Mouse (Mus musculus): ENCODE measurements at regions not wholly inside any gene's neighbourhood (a gene's known extent, or its start where the extent isn't known, plus 50 kb on each side); places are given as distances from the start of the nearest gene placed in this dataset.

- no peak overlapping the region for H3K27ac ChIP-seq (ENCODE audit: low read length)
- no peak overlapping the region for H3K4me3 ChIP-seq (ENCODE audit: low read depth, low read length)
- H3K9me3 ChIP-seq (replicated peaks; ENCODE audit: control insufficient read depth, low read length, poor library complexity, severe bottlenecking) = no peaks in the 10 kb centered on the region
- no peak for ATAC-seq
- 43% methylated on average over 2 of the region's 2 CpGs for WGBS
- H3K27me3 ChIP-seq (ENCODE audit: control insufficient read depth, insufficient read depth, low read depth, low read length) = no peaks in the 10 kb centered on the region
- H3K4me2 ChIP-seq (ENCODE audit: low read length) = no peak overlapping the region
- H3K9ac ChIP-seq (ENCODE audit: low read depth, low read length) = no peak overlapping the region
- H3K4me1 ChIP-seq (ENCODE audit: control insufficient read depth, insufficient read depth, low read length) = no peaks in the 10 kb centered on the region
- H3K36me3 ChIP-seq (ENCODE audit: control insufficient read depth, insufficient read depth, low read length) = no peaks in the 10 kb centered on the region
These were observed 1124.1 kb downstream of the Stim2 start for GRCm38 (mm10) chr5:55122391-55122790.

- no peaks in the 10 kb centered on the region for H3K9me3 ChIP-seq (replicated peaks; ENCODE audit: control insufficient read depth, low read length, poor library complexity, severe bottlenecking)
- no peak for ATAC-seq
- no peak overlapping the region for H3K4me3 ChIP-seq (ENCODE audit: low read depth, low read length)
- no peaks in the 10 kb centered on the region for H3K27me3 ChIP-seq (ENCODE audit: control insufficient read depth, insufficient read depth, low read depth, low read length)
- H3K4me1 ChIP-seq (ENCODE audit: control insufficient read depth, insufficient read depth, low read length) = no peaks in the 10 kb centered on the region
- H3K27ac ChIP-seq (ENCODE audit: low read length) = no peak overlapping the region
- no peak overlapping the region for H3K4me2 ChIP-seq (ENCODE audit: low read length)
- H3K36me3 ChIP-seq (ENCODE audit: control insufficient read depth, insufficient read depth, low read length) = no peaks in the 10 kb centered on the region
- H3K9ac ChIP-seq (ENCODE audit: low read depth, low read length) = no peak overlapping the region
- WGBS = 85% methylated on average over 3 of the region's 3 CpGs
These were observed 1136.0 kb downstream of the Stim2 start for GRCm38 (mm10) chr5:55134310-55134709.

GRCm38 (mm10) chr5:55135293-55135947, 1137.1 kb downstream of the Stim2 start:
- 58% methylated on average over 9 of the region's 9 CpGs for WGBS
- Histone ChIP-seq H3K4me2 (ENCODE audit: low read length) (no peak overlapping the region), H3K9me3 (replicated peaks; ENCODE audit: control insufficient read depth, low read length, poor library complexity, severe bottlenecking) (no peaks in the 10 kb centered on the region), H3K36me3 (ENCODE audit: control insufficient read depth, insufficient read depth, low read length) (no peaks in the 10 kb centered on the region), H3K4me3 (ENCODE audit: low read depth, low read length) (no peak overlapping the region), H3K27me3 (ENCODE audit: control insufficient read depth, insufficient read depth, low read depth, low read length) (no peaks in the 10 kb centered on the region), H3K9ac (ENCODE audit: low read depth, low read length) (no peak overlapping the region), H3K27ac (ENCODE audit: low read length) (0 out of 2 replicates have a peak overlapping the region, but pooled peaks have one; percentile 7), H3K4me1 (ENCODE audit: control insufficient read depth, insufficient read depth, low read length) (no peaks in the 10 kb centered on the region)
- ATAC-seq = peak; percentile 70; the same call in 1 of the 2 replicates

GRCm38 (mm10) chr5:55138750-55139149, 1140.5 kb downstream of the Stim2 start:
- no peak overlapping the region for H3K4me2 ChIP-seq (ENCODE audit: low read length)
- H3K9ac ChIP-seq (ENCODE audit: low read depth, low read length) = no peak overlapping the region
- no peaks in the 10 kb centered on the region for H3K4me1 ChIP-seq (ENCODE audit: control insufficient read depth, insufficient read depth, low read length)
- H3K9me3 ChIP-seq (replicated peaks; ENCODE audit: control insufficient read depth, low read length, poor library complexity, severe bottlenecking) = no peaks in the 10 kb centered on the region
- no peak overlapping the region for H3K27ac ChIP-seq (ENCODE audit: low read length)
- no peak overlapping the region for H3K4me3 ChIP-seq (ENCODE audit: low read depth, low read length)
- H3K36me3 ChIP-seq (ENCODE audit: control insufficient read depth, insufficient read depth, low read length) = no peaks in the 10 kb centered on the region
- ATAC-seq = no peak
- H3K27me3 ChIP-seq (ENCODE audit: control insufficient read depth, insufficient read depth, low read depth, low read length) = no peaks in the 10 kb centered on the region

GRCm38 (mm10) chr5:55147354-55147753, 1149.1 kb downstream of the Stim2 start:
- no peaks in the 10 kb centered on the region for H3K9me3 ChIP-seq (replicated peaks; ENCODE audit: control insufficient read depth, low read length, poor library complexity, severe bottlenecking)
- no peak overlapping the region for H3K4me2 ChIP-seq (ENCODE audit: low read length)
- no peaks in the 10 kb centered on the region for H3K36me3 ChIP-seq (ENCODE audit: control insufficient read depth, insufficient read depth, low read length)
- no peak overlapping the region for H3K27ac ChIP-seq (ENCODE audit: low read length)
- H3K4me3 ChIP-seq (ENCODE audit: low read depth, low read length) = no peak overlapping the region
- no peaks in the 10 kb centered on the region for H3K27me3 ChIP-seq (ENCODE audit: control insufficient read depth, insufficient read depth, low read depth, low read length)
- H3K4me1 ChIP-seq (ENCODE audit: control insufficient read depth, insufficient read depth, low read length) = no peaks in the 10 kb centered on the region
- no peak for ATAC-seq
- H3K9ac ChIP-seq (ENCODE audit: low read depth, low read length) = no peak overlapping the region

- H3K27me3 ChIP-seq (ENCODE audit: control insufficient read depth, insufficient read depth, low read depth, low read length) = no peaks in the 10 kb centered on the region
- H3K9me3 ChIP-seq (replicated peaks; ENCODE audit: control insufficient read depth, low read length, poor library complexity, severe bottlenecking) = no peaks in the 10 kb centered on the region
- no peaks in the 10 kb centered on the region for H3K36me3 ChIP-seq (ENCODE audit: control insufficient read depth, insufficient read depth, low read length)
- no peak overlapping the region for H3K9ac ChIP-seq (ENCODE audit: low read depth, low read length)
- peak; percentile 66; the same call in 1 of the 2 replicates for ATAC-seq
- H3K4me3 ChIP-seq (ENCODE audit: low read depth, low read length) = no peak overlapping the region
- no peak overlapping the region for H3K27ac ChIP-seq (ENCODE audit: low read length)
- WGBS = 51% methylated on average over 1 of the region's 1 CpGs
- no peaks in the 10 kb centered on the region for H3K4me1 ChIP-seq (ENCODE audit: control insufficient read depth, insufficient read depth, low read length)
- no peak overlapping the region for H3K4me2 ChIP-seq (ENCODE audit: low read length)
These were observed 1176.5 kb downstream of the Stim2 start for GRCm38 (mm10) chr5:55174839-55175238.
